13 mouse cellular contexts compared by ENCODE assay signal in the genomic region with DNA sequence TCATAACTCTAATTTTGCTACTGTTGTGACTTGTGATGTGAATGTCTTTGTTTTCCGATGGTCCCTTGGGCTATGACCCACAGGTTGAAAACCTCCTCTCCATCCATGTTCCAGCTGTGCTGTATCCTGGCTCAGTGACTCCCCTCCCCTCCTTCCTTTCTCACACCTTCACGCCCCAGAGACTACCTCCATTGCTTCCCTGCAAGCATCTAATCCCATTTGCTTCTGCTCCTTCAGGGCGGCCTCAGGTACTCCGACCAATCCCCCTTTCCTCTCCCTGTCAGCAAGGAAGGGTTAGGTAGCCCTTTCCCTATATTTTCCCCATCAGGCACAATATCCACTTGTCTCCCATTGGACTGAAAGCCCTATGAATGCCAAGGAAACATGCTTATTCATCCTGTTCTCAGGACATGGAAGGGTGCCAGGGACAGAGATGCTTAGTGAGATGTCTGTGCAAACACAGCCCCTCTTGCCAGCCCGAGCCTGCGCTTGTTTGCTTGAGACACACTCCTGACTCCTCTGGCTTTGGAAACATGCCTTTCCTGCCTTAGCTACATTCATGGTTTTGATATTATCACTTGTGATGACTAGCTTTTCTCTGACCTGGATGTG. TPM values are rescaled to one million over a fixed set of nuclear protein-coding genes. Genes with fewer than 3 reads are reported as not detected.
DNase-seq lines count a peak whose midpoint lies in the region; ATAC-seq and TF ChIP-seq lines count a peak whose summit lies in the region.
"Had no signal": no experiment of that assay in that cellular context is flagged by ENCODE, and none has a peak within 500 bp of the region (broad histone marks: within the 10 kb centered on the region; RNA-seq: fewer than 3 reads in every experiment).

No protein-coding gene starts in this region.

- WGBS in heart, embryonic 10.5 days: 68% methylated on average over 6 of the region's 6 CpGs
- WGBS in neural tube, embryonic 13.5 days: 78% methylated on average over 6 of the region's 6 CpGs
- WGBS in embryonic facial prominence, embryonic 15.5 days: 70% methylated on average over 6 of the region's 6 CpGs
- WGBS in neural tube, embryonic 14.5 days: 79% methylated on average over 6 of the region's 6 CpGs
- WGBS in heart, adult 2 months: 78% methylated on average over 6 of the region's 6 CpGs

- no peak overlapping the region for H3K9ac ChIP-seq in neural tube, embryonic 13.5 days
- H3K9ac ChIP-seq in embryonic facial prominence, embryonic 15.5 days: no peak overlapping the region
- H3K9ac ChIP-seq in neural tube, embryonic 14.5 days (replicated peaks; ENCODE audit: low read depth, low read length): no peak overlapping the region
- no peak overlapping the region for H3K9ac ChIP-seq in heart, adult 2 months (ENCODE audit: low read depth, low read length)
- H3K9ac ChIP-seq: limb, embryonic 15.5 days had no signal

- no peak for TF ChIP-seq EP300 in heart, adult 2 months (IDR thresholded peaks at IDR 0.05; ENCODE audit: insufficient read depth, low read depth, low read length)

- H3K9me3 ChIP-seq in heart, embryonic 10.5 days: no peaks in the 10 kb centered on the region
- H3K9me3 ChIP-seq in neural tube, embryonic 13.5 days: no peaks in the 10 kb centered on the region
- H3K9me3 ChIP-seq in embryonic facial prominence, embryonic 15.5 days (replicated peaks): no peaks in the 10 kb centered on the region
- no peaks in the 10 kb centered on the region for H3K9me3 ChIP-seq in neural tube, embryonic 14.5 days (ENCODE audit: control insufficient read depth, low read length)
- H3K9me3 ChIP-seq: limb, embryonic 15.5 days had no signal

- TF ChIP-seq POLR2A in heart, adult 2 months (IDR thresholded peaks at IDR 0.05; ENCODE audit: insufficient read depth, low read depth, low read length): no peak

- no peak overlapping the region for H3K4me2 ChIP-seq in neural tube, embryonic 13.5 days
- H3K4me2 ChIP-seq in embryonic facial prominence, embryonic 15.5 days (replicated peaks): no peak overlapping the region
- H3K4me2 ChIP-seq in neural tube, embryonic 14.5 days (ENCODE audit: low read depth, low read length): no peak overlapping the region
- H3K4me2 ChIP-seq: heart, embryonic 11.5 days; limb, embryonic 15.5 days had no signal

- no peaks in the 10 kb centered on the region for H3K79me2 ChIP-seq in heart, adult 2 months (replicated peaks; ENCODE audit: control insufficient read depth, insufficient read depth, low read length)

- no peak overlapping the region for H3K4me3 ChIP-seq in heart, embryonic 10.5 days
- H3K4me3 ChIP-seq in neural tube, embryonic 13.5 days: no peak overlapping the region
- no peak overlapping the region for H3K4me3 ChIP-seq in embryonic facial prominence, embryonic 15.5 days (replicated peaks)
- H3K4me3 ChIP-seq in neural tube, embryonic 14.5 days (ENCODE audit: low read depth, low read length): no peak overlapping the region
- H3K4me3 ChIP-seq in heart, adult 2 months: no peak overlapping the region
- H3K4me3 ChIP-seq: limb, embryonic 15.5 days had no signal

- no peaks in the 10 kb centered on the region for H3K4me1 ChIP-seq in heart, embryonic 10.5 days
- H3K4me1 ChIP-seq in neural tube, embryonic 13.5 days (replicated peaks): peaks cover 51% of the 10 kb centered on the region
- peaks cover 11% of the 10 kb centered on the region for H3K4me1 ChIP-seq in embryonic facial prominence, embryonic 15.5 days
- peaks cover 13% of the 10 kb centered on the region for H3K4me1 ChIP-seq in neural tube, embryonic 14.5 days (ENCODE audit: control insufficient read depth, insufficient read depth, low read length)
- no peaks in the 10 kb centered on the region for H3K4me1 ChIP-seq in heart, adult 2 months (ENCODE audit: control insufficient read depth, insufficient read depth, low read length)

- intact Hi-C loops in gastrocnemius, postnatal 36 days (cut with DNase I): no loop called here
- intact Hi-C loops in heart, adult 2 months (cut with DNase I): no loop called here

- DNase-seq in heart, adult 11 months: peak; percentile 61
- DNase-seq in heart, embryonic 10.5 days (ENCODE audit: low spot score): no peak
- no peak for DNase-seq in neural tube, embryonic 10.5 days (ENCODE audit: extremely low spot score, low spot score)
- no peak for DNase-seq in gastrocnemius, postnatal 36 days
- DNase-seq in heart, adult 2 months: no peak
- DNase-seq: B cell, adult 2 months; lung, postnatal 14 days; thymus, postnatal 14 days had no signal

- no peaks in the 10 kb centered on the region; the same call in 1 of the 2 replicates for H3K27me3 ChIP-seq in heart, embryonic 10.5 days (ENCODE audit: insufficient read depth, poor library complexity, severe bottlenecking)
- no peaks in the 10 kb centered on the region for H3K27me3 ChIP-seq in neural tube, embryonic 13.5 days
- no peaks in the 10 kb centered on the region for H3K27me3 ChIP-seq in embryonic facial prominence, embryonic 15.5 days
- H3K27me3 ChIP-seq in neural tube, embryonic 14.5 days (ENCODE audit: control insufficient read depth, insufficient read depth, low read length): no peaks in the 10 kb centered on the region
- no peaks in the 10 kb centered on the region for H3K27me3 ChIP-seq in heart, adult 2 months (ENCODE audit: control insufficient read depth, insufficient read depth, low read length)
- H3K27me3 ChIP-seq: limb, embryonic 15.5 days had no signal

- no peak for ATAC-seq in neural tube, embryonic 13.5 days (ENCODE audit: low read depth)
- no peak for ATAC-seq in embryonic facial prominence, embryonic 15.5 days (ENCODE audit: insufficient number of reproducible peaks, low FRiP score, low TSS enrichment, low read depth)
- ATAC-seq in neural tube, embryonic 14.5 days (ENCODE audit: low read depth): 0 out of 2 replicates have a peak, but pooled peaks have one; percentile 16

- no peak for TF ChIP-seq CTCF in heart, adult 2 months (IDR thresholded peaks at IDR 0.05)

- no peak overlapping the region for H3K27ac ChIP-seq in heart, embryonic 10.5 days
- H3K27ac ChIP-seq in neural tube, embryonic 13.5 days (replicated peaks): peak overlapping the region; percentile 59
- H3K27ac ChIP-seq in embryonic facial prominence, embryonic 15.5 days (replicated peaks): 0 out of 2 replicates have a peak overlapping the region, but pooled peaks have one; percentile 22
- no peak overlapping the region for H3K27ac ChIP-seq in neural tube, embryonic 14.5 days (ENCODE audit: low read depth, low read length)
- H3K27ac ChIP-seq in heart, adult 2 months: no peak overlapping the region
- H3K27ac ChIP-seq: limb, embryonic 15.5 days had no signal

- no peaks in the 10 kb centered on the region for H3K36me3 ChIP-seq in heart, embryonic 10.5 days
- H3K36me3 ChIP-seq in neural tube, embryonic 13.5 days: peaks cover 13% of the 10 kb centered on the region; the same call in 1 of the 2 replicates
- no peaks in the 10 kb centered on the region for H3K36me3 ChIP-seq in embryonic facial prominence, embryonic 15.5 days
- H3K36me3 ChIP-seq in neural tube, embryonic 14.5 days (ENCODE audit: control insufficient read depth, insufficient read depth, low read length): no peaks in the 10 kb centered on the region
- H3K36me3 ChIP-seq in heart, adult 2 months (ENCODE audit: control insufficient read depth, insufficient read depth, low read length): no peaks in the 10 kb centered on the region
- H3K36me3 ChIP-seq: limb, embryonic 15.5 days had no signal

RNA-seq across cellular contexts. Expression of gene Kif5c, which starts 9.1 kb away (rescaled TPM):
- 1.7 and 4.3 TPM in 2 replicates for polyA plus RNA-seq in heart, embryonic 10.5 days (2016; fragmentation: Nextera tagmentation; extraction: Ambion mirVana)
- polyA plus RNA-seq in neural tube, embryonic 13.5 days (2015; fragmentation: Nextera tagmentation; extraction: Ambion mirVana): 181 and 182 TPM in 2 replicates
- polyA plus RNA-seq in embryonic facial prominence, embryonic 15.5 days (2015; fragmentation: Nextera tagmentation; extraction: Ambion mirVana): 6.2 and 6.5 TPM in 2 replicates
- 218 and 254 TPM in 2 replicates for polyA plus RNA-seq in neural tube, embryonic 14.5 days (2014; fragmentation: Nextera tagmentation; extraction: Ambion mirVana)
- total RNA-seq in gastrocnemius, postnatal 36 days (2021): under 1 TPM; 0.28 to 0.64 TPM
- total RNA-seq in heart, adult 2 months (2021): under 1 TPM; 0.52 to 0.60 TPM
- polyA plus RNA-seq in heart, adult 2 months (2012; rRNA removed): 0.82 and 0.88 TPM in 2 replicates

Comparison
In these comparisons a context has a peak if more than half of its experiments do, and no peak if none do; other contexts are left out.
1. H3K27ac ChIP-seq: peak in neural tube, embryonic 13.5 days (single experiment) and embryonic facial prominence, embryonic 15.5 days (single experiment); none in heart, embryonic 10.5 days (single experiment), neural tube, embryonic 14.5 days (single experiment) and heart, adult 2 months (single experiment).
2. RNA of gene Kif5c, which starts 9.1 kb away (polyA plus RNA-seq): 218 to 254 TPM in neural tube, embryonic 14.5 days and 181 to 182 TPM in neural tube, embryonic 13.5 days; 6.2 to 6.5 TPM in embryonic facial prominence, embryonic 15.5 days, 1.7 to 4.3 TPM in heart, embryonic 10.5 days and 0.82 to 0.88 TPM in heart, adult 2 months; every median in the first group is over 10 times any median in the second.